Mouse (Mus musculus) right cerebral cortex, postnatal 36 days (tissue): ENCODE measurements around the gene Zfp981.
"Not testable (repeated sequence)": the region's sequence is repeated elsewhere in the genome, so short reads cannot be mapped to it uniquely, and the experiment has no call there.

ENCODE experiments used
- DNase-seq, 2 experiments: peaks; one replicate each; pipeline ENCODE4 v3.0.0; 2022; ENCODE audit warnings: low spot score in 2 of 2, mixed read lengths in 1 of 2

The Zfp981 gene

GRCm38 (mm10) chr4:146501727-146502126 lies at the start of gene Zfp981:
Gene Zfp981 (plus strand): TSS chr4:146502027.
- not testable (repeated sequence) for DNase-seq

GRCm38 (mm10) chr4:146452576-146452975 lies 49.3 kb upstream of the Zfp981 start:
- not testable (repeated sequence) for DNase-seq

GRCm38 (mm10) chr4:146454170-146454569 lies 47.7 kb upstream of the Zfp981 start:
- not testable (repeated sequence) for DNase-seq

GRCm38 (mm10) chr4:146454896-146455295 lies 46.9 kb upstream of the Zfp981 start:
- no peak for DNase-seq

- DNase-seq, result no peak
Measured at GRCm38 (mm10) chr4:146455321-146455721, 46.5 kb upstream of the Zfp981 start.

- no peak for DNase-seq
Measured at GRCm38 (mm10) chr4:146456061-146456726, 45.6 kb upstream of the Zfp981 start.

GRCm38 (mm10) chr4:146457126-146457525 lies 44.7 kb upstream of the Zfp981 start:
- no peak for DNase-seq

- no peak for DNase-seq
Measured at GRCm38 (mm10) chr4:146457720-146458119, 44.1 kb upstream of the Zfp981 start.

- DNase-seq, result not testable (repeated sequence)
Measured at GRCm38 (mm10) chr4:146459822-146460221, 42.0 kb upstream of the Zfp981 start.

GRCm38 (mm10) chr4:146460685-146461084 lies 41.1 kb upstream of the Zfp981 start:
- not testable (repeated sequence) for DNase-seq

- DNase-seq, result not testable (repeated sequence)
Measured at GRCm38 (mm10) chr4:146463649-146464351, 38.0 kb upstream of the Zfp981 start.

- DNase-seq, result not testable (repeated sequence)
Measured at GRCm38 (mm10) chr4:146469984-146470383, 31.8 kb upstream of the Zfp981 start.

GRCm38 (mm10) chr4:146474181-146474580 lies 27.6 kb upstream of the Zfp981 start:
- DNase-seq, result not testable (repeated sequence)

GRCm38 (mm10) chr4:146474716-146475676 lies 26.8 kb upstream of the Zfp981 start:
- DNase-seq, result not testable (repeated sequence)

GRCm38 (mm10) chr4:146476260-146476659 lies 25.6 kb upstream of the Zfp981 start:
- DNase-seq, result not testable (repeated sequence)

GRCm38 (mm10) chr4:146476959-146477358 lies 24.9 kb upstream of the Zfp981 start:
- not testable (repeated sequence) for DNase-seq

GRCm38 (mm10) chr4:146480376-146481096 lies 21.3 kb upstream of the Zfp981 start:
- DNase-seq, result not testable (repeated sequence)

GRCm38 (mm10) chr4:146482546-146482945 lies 19.3 kb upstream of the Zfp981 start:
- not testable (repeated sequence) for DNase-seq

- not testable (repeated sequence) for DNase-seq
Measured at GRCm38 (mm10) chr4:146483571-146484280, 18.1 kb upstream of the Zfp981 start.

- not testable (repeated sequence) for DNase-seq
Measured at GRCm38 (mm10) chr4:146484676-146485075, 17.2 kb upstream of the Zfp981 start.
